Mouse (Mus musculus) adrenal gland, adult 2 months (tissue): ENCODE measurements around the gene Ankrd13b. TPM values are rescaled to one million over a fixed set of nuclear protein-coding genes. Genes with fewer than 3 reads are reported as not detected.
A peak's percentile ranks its signal among the peaks of the same experiment; 100 is the strongest.
"Not testable (repeated sequence)": the region's sequence is repeated elsewhere in the genome, so short reads cannot be mapped to it uniquely, and the experiment has no call there.

ENCODE experiments used
- DNase-seq: peaks from one replicate; pipeline ENCODE4 v3.0.0; 2021
- long read RNA-seq: library from polyadenylated mRNA; stranded (forward); transcript quantifications from one replicate; pipeline ENCODE4 v2.0.0, GENCODE M21; 2021
- polyA plus RNA-seq: library from polyadenylated mRNA; depleted of rRNA; stranded (reverse); fragments of >200 nt; gene quantifications from 2 replicates; pipeline ENCODE4 v1.2.3, GENCODE M21; 2012; rRNA removed
- total RNA-seq, 2 experiments: library from RNA; stranded (reverse); gene quantifications; 2 replicates each; pipeline ENCODE4 v1.2.3; 2021

The Ankrd13b gene
- 1 to 10 TPM; 6.0 to 7.3 TPM for total RNA-seq
- 24.7 and 27.8 TPM in 2 replicates for polyA plus RNA-seq
- long read RNA-seq, partial matches to known transcripts: 1 of 3 reads
- long read RNA-seq, other reads (novel, unspliced or antisense): 0 of 3 reads

DNA sequence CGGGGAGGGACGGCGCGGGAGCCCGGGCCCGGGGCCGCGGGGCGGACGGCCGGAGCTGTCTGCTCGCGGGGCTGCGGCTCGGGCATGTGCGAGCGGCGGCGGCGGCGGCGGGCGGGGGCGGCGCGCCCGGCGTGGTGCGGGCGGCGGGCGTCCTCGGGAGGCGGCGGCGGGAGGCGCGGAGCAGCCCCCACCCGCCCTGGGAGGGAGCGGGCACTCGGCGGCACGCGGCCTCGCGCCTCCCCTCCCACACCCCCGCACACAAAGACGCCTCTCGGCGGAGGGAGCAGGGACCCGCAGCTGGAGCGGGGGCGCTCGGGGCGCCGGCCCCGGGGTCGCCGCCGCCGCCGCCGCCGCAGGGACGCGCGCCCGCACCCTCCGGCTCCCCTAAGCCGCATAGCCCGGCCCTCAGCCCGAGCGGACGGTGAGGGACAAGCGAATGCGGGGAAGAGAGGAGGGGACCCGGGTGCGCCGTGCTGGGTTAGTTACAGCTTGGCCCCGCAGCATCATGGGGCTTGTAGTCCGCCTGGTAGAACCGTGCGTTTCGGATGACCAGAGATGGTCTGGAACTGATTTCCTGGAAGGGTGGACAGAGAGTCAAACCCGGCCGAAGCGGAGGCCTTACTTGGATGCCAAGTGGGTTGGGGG is at the start of gene Ankrd13b:
Ankrd13b (minus strand) TSS at position 88 of the 645 bp plus-strand sequence.
- DNase-seq: peak; percentile 87

DNA sequence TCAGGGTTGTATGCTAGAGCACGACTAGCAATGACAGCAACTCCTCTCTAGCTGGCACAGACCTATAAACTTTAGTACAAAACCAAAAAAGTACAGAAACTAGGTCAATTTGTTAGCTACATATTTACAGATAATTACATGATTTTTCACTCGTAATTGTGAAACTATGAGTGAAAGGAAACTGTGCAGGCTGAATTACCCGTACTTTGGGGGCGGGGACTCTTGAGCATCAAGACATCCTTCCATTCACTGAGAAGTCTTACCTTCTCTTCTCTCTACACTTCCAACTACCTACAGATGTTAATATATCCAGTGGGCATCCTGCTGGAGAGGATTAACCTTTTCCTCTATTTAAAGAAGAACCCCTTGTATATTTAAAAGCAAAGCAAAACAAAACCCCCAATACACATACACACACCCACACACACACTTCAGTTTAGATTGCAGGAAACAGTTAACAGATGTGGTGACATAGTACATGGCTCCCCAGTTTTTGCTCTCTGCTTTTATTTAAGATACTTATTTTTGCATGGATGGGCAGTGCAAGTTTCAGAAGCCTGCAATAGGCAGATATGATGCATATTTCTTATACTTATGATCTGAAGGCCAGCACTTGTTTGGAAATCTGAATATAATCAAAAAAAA is 42.8 kb upstream of the Ankrd13b start:
- DNase-seq: no peak

GRCm38 (mm10) chr11:77530862-77531261 is 41.4 kb upstream of the Ankrd13b start:
- no peak for DNase-seq

GRCm38 (mm10) chr11:77529644-77530043 is 40.2 kb upstream of the Ankrd13b start:
- DNase-seq: no peak

GRCm38 (mm10) chr11:77528420-77528819 is 38.9 kb upstream of the Ankrd13b start:
- not testable (repeated sequence) for DNase-seq

DNA sequence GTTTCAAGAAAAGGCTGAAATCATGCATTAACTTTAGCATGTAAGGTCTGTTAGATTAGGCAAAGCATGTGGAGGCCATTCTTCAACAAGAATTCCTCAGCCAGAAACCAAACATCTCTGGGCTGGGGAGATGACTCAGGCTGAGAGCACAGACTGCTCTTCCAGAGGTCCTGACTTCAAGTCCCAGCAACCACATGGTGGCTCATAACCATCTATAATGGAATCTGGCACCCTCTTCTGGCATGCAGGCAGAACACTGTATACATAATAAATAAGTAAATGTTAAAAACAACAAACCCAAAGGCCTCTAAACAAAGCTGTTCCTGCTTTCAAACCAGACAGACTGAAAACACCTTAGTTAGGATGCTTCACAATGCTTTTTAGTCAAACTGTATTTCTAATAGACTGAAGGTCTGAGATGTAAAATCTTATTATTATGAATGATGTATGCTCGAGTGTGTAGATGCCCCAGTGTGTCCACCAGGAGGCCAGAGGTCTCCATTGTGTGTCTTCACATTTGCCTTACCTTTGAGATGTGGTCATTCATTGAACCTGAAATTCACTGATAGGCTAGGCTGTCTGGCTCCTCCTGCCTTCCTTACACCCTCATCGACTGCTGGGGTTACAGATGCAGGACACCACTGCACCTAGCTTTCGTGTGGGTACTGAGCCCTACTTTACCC is 36.5 kb upstream of the Ankrd13b start:
- DNase-seq: no peak

GRCm38 (mm10) chr11:77520601-77521529 is 31.4 kb upstream of the Ankrd13b start:
- DNase-seq: no peak

GRCm38 (mm10) chr11:77519043-77519442 is 29.6 kb upstream of the Ankrd13b start, which contains the start of gene Gm10392:
Gene Gm10392 (minus strand): TSS chr11:77519198.
- no peak for DNase-seq

DNA sequence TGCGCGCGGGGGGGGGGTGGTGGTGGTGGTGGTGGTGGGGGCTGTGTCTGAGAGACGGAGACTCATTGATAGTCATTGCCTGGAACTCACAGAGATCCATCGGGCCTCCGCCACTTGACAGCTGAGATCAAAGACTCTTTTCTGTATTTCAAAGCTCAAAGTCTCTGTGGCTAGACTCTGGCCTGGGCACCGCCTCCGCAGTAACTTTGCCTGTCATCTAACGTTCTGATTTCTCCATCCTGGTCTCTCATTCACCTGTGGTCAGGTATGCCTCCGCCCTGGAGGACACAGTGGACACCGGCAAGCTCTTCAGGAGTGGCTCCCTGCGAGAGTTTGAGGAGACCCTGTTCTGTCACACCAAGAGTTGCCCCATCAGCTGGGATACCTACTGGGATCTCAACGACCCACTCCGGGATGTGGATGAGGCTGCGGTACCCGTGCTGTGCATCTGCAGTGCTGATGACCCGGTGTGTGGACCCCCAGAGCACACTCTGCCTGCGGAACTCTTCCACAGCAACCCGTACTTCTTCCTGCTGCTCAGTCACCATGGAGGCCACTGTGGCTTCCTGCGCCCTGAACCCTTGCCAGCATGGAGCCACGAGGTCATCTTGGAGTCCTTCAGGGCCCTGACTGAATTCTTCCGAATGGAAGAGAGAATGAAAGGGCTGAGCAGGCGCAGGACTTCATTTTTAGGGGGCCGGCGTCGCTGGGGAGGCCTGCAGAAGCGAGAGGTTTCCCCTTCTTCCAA is 28.7 kb upstream of the Ankrd13b start:
- peak; percentile 60 for DNase-seq

GRCm38 (mm10) chr11:77516553-77517425 is 27.3 kb upstream of the Ankrd13b start:
- no peak for DNase-seq

DNA sequence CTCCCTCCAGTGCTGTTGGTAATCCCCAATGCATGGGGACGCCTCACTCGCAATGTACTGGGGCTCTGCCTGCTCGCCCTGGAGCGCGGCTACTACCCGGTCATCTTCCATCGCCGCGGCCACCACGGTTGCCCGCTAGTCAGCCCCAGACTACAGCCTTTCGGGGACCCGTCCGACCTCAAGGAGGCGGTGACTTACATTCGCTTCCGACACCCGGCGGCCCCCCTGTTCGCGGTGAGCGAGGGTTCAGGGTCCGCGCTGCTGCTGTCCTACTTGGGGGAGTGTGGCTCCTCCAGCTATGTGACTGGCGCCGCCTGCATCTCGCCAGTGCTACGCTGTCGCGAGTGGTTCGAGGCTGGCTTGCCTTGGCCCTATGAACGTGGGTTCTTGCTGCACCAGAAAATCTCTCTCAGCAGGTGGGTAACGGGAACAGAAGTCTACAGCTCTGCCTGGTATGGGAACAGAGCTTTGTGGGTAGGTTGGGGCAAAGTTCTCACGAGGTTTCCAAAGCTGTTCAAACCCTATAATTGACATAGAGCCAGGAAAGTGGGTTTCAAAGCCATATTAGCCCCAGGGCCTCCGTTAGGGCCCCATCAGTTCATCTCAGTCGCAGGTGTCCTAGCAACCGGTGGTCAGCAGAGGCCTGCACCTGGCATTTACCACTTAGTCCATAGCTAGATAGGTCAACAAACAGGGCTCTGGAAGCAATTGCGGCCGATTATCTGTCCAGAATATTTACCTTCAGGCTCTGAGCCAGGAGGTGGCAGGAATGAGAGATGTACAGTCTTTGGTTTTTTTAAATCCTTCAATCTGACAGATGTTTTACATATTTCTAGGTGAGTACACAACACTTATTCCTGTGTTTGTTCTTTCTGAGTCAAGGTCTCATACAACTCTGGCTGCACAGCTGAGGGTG is 26.4 kb upstream of the Ankrd13b start, which contains the start of gene Trp53i13:
Trp53i13 (minus strand) TSS at position 344 of the 916 bp plus-strand sequence.
- no peak for DNase-seq

DNA sequence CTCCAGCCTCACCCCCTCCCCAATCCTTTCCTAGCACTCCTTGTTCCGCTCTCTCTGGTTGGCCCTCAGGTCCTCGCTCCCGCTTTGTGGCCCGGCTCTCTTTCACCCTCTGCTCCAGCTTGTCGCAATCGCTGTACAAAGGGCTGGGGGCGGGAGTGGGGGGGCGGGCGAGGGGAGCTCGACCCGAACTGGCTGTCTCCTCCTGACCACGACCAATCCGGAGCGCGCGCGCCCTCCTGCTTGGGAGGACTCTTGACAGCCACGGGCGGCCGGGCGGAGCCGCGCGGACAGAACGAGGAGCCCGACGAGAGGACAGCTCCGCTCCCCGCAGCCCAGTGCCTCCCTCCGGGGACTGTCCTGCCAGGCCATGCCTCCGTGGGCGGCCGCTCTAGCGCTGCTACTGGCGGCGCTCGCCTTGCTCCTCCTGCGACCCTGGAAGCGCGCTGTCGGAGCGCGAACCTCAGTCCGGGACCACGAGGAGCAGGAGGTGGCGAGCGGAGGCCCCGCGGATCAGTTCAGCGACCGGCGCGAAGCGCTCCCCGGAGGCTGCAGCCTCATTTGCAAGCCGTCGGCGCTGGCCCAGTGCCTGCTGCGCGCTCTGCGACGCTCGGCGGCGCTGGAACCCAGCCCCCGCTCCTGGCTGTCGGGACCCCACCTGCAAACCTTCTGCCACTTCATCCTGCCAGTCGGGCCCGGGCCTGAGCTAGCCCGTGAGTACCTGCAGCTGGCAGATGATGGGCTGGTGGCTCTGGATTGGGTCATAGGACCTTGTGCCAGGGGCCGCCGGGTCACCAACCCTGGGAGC is 25.6 kb upstream of the Ankrd13b start, which contains the start of gene Abhd15:
Abhd15 (plus strand) TSS at position 290 of the 805 bp plus-strand sequence.
- peak; percentile 96 for DNase-seq

DNA sequence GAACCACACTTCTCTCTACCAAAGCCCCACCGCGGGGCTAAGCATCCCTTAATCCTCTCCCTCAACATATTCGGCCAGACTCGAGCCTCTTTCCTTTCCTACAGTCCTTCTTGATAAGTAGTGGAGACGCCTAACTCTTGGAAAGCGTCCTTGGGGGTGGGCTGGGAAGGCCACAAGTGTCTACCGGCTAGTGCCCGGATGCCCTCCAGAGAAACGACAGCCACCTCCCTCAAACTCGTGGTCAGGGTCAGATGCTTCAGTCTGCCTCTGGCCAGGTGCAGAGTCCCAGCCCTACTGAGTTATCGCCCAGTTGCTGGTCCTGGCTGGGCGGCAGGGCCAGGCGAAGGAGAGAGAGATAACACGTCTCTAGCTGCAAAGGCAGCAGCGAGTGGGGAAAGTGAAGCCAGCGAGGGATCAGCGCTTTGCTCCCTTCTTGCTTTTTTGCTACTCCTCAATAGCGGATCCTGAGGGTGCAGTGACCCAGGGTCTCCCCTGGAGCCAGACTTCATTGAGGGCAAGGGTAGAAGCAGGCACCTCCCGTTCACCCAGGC is 24.9 kb upstream of the Ankrd13b start:
- DNase-seq: no peak

- peak; percentile 54 for DNase-seq
Observed at GRCm38 (mm10) chr11:77513811-77514170, 24.3 kb upstream of the Ankrd13b start.

DNA sequence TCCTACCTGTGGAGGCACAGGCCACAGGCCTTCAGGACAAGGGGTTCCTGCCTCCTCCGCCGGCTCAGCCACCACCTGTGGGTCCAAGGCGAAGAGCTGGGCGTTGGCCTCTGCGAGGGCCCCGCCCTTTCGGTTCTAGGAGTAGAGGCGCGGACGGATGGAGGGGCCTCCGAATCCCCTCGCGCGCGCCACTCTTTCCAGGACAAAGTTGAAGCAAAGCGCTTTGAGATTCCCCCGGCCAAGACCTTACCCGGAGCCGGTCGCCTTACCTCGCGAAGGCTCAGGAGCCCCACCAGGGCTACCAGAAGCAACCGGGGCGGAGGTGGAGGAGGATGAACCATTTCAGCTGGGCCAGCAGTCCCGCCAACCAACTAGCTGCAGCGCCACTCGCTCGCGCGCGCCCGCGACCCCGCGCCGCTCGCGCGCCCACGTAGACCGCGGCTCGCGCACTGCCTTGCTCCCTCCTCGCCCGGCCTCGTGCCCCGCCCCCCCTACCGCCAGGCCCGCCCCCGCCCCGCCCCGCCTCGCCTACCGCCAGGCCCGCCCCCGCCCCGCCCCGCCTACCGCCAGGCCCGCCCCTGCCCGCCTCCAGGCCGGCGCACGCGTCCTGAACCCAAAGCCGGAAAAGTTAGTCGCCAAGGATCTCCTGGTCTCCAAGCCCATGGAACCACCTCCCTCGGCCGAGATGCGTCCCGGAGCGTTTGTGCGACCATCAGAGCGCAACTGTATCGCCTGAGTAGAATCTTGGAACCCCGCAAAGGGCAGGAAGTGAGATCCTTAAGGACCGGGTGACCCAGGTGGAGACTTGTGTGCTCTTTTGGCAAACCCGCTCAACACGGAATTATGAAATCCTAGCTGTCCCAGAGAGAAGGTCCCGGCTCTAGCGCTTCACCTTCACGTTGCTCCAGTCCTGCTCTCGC is 23.7 kb upstream of the Ankrd13b start:
- peak; percentile 93 for DNase-seq

DNA sequence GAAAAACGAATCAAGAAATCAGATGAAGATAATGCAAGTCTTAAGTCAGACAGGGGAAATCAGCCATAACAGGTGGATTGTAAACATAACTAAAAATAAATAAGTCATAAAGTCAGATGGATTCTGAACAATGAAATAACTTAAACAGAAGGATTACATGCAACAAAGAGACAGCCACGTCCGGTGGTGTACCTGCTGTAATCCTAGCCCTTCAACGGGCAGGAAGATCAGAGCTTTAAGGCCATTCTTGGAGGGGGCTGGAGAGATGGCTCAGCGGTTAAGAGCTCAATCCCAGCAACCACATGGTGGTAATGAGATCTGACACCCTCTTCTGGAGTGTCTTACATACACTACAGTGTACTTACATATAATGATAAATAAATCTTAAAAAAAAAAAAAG is 21.9 kb upstream of the Ankrd13b start:
- no peak for DNase-seq
